Mouse (Mus musculus) liver, embryonic 14.5 days (tissue): ENCODE data around the gene Gm6020. TPM values are rescaled to one million over a fixed set of nuclear protein-coding genes. Genes with fewer than 3 reads are reported as not detected.

ENCODE experiments used
- ATAC-seq: fragments of 200-750 bp; cut with Nextera tagmentation; 2 replicates; pipeline ENCODE4 v1.8.0; 2017; ENCODE audit warnings: moderate number of reproducible peaks, mild to moderate bottlenecking, moderate library complexity; ENCODE audit not compliant: insufficient read depth
- DNase-seq, 3 experiments: peaks; one replicate each; pipeline ENCODE4 v3.0.0-alpha.2; 2012 to 2013; ENCODE audit warnings: low read depth in 3 of 3, low spot score in 3 of 3
- H3K27ac ChIP-seq: fragments of 300-500 bp; sonication (generic); 2 replicates; pipeline ENCODE4 v1.5.1; 2014; ENCODE audit warnings: moderate library complexity, mild to moderate bottlenecking, control low read depth, inconsistent platforms
- H3K27me3 ChIP-seq: fragments of 300-500 bp; sonication (generic); 2 replicates; pipeline ENCODE4 v1.6.1; 2014; ENCODE audit warnings: mild to moderate bottlenecking, low read length, moderate library complexity; ENCODE audit not compliant: control insufficient read depth, insufficient read depth
- H3K36me3 ChIP-seq: fragments of 300-500 bp; sonication (generic); replicated peaks from 2 replicates; pipeline ENCODE4 v1.6.1; 2014; ENCODE audit warnings: low read depth; ENCODE audit not compliant: control insufficient read depth, insufficient read depth
- H3K4me1 ChIP-seq, 2 experiments: fragments of 200-500 bp in 1 of 2; fragments of 300-500 bp in 1 of 2; sonication (generic) in 1 of 2; replicated peaks; 2 replicates each; pipeline ENCODE4 v1.6.1; 2012 to 2014; ENCODE audit warnings: antibody characterized with exemption in 1 of 2, inconsistent platforms in 1 of 2, low read length in 1 of 2; ENCODE audit not compliant: control insufficient read depth in 2 of 2, insufficient read depth in 2 of 2
- H3K4me2 ChIP-seq: fragments of 300-500 bp; sonication (generic); 2 replicates; pipeline ENCODE4 v1.6.1; 2014; ENCODE audit warnings: low read depth, mild to moderate bottlenecking, control low read depth, moderate library complexity
- H3K4me3 ChIP-seq, 2 experiments: fragments of 200-500 bp in 1 of 2; fragments of 300-500 bp in 1 of 2; sonication (generic) in 1 of 2; 2 replicates each; pipeline ENCODE4 v1.5.1; 2012 to 2014; ENCODE audit warnings: low read depth in 2 of 2, low read length in 2 of 2, mild to moderate bottlenecking in 2 of 2, control low read depth in 1 of 2, inconsistent platforms in 1 of 2, moderate library complexity in 1 of 2; ENCODE audit not compliant: insufficient read depth in 1 of 2
- H3K9ac ChIP-seq: fragments of 300-500 bp; sonication (generic); replicated peaks from 2 replicates; pipeline ENCODE4 v1.6.1; 2014; ENCODE audit warnings: mild to moderate bottlenecking, control low read depth, moderate library complexity
- H3K9me3 ChIP-seq: fragments of 300-500 bp; sonication (generic); 2 replicates; pipeline ENCODE4 v1.6.1; 2016; ENCODE audit warnings: low read length, mixed read lengths; ENCODE audit not compliant: control insufficient read depth
- CTCF ChIP-seq: IDR thresholded peaks from 2 replicates; pipeline ENCODE4 v1.5.1; 2016; ENCODE audit warnings: antibody characterized with exemption, low read depth, control low read depth
- EP300 ChIP-seq: IDR thresholded peaks from 2 replicates; pipeline ENCODE4 v1.6.1; 2016; ENCODE audit warnings: antibody characterized with exemption, low read depth
- WGBS: fragments of 180-500 bp; shearing (Covaris S2); extraction: QIAGEN DNeasy Blood & Tissue Kit; methylation state at CpG from one replicate; pipeline ENCODE4 v1.1.7; 2014; ENCODE audit not compliant: insufficient replicate concordance; 5-methylcytosine and 5-hydroxymethylcytosine counted together
- polyA plus RNA-seq, 2 experiments: library from polyadenylated mRNA; depleted of rRNA in 1 of 2; stranded (reverse) in 1 of 2; unstranded in 1 of 2; fragments of >200 nt; fragmentation: Nextera tagmentation in 1 of 2; extraction: Ambion mirVana in 1 of 2; gene quantifications; 2 replicates each; pipeline versions ENCODE4 v1.2.1 to v1.2.3; 2012 to 2014

Gene Gm6020
- polyA plus RNA-seq, 2 experiments = not detected

GRCm38 (mm10) chr19:61226928-61227854 is 43.5 kb downstream of the Gm6020 start:
- Histone ChIP-seq H3K27me3 (no peaks in the 10 kb centered on the region), H3K36me3 (no peaks in the 10 kb centered on the region), H3K4me2 (peak overlapping the region; percentile 63), H3K9me3 (no peaks in the 10 kb centered on the region), H3K4me1 (no peaks in the 10 kb centered on the region; a peak in 2 of 4 replicates), H3K9ac (no peak overlapping the region), H3K27ac (peak overlapping the region; percentile 31), H3K4me3 (peak overlapping the region; percentile 57 to 60)
- peak; percentile 65 to 80 (median 71) for DNase-seq
- TF ChIP-seq EP300 = no peak
- no peak for TF ChIP-seq CTCF
- under 1% methylated on average over 71 of the region's 71 CpGs for WGBS
- peak; percentile 73 for ATAC-seq

- DNase-seq (no peak), ATAC-seq (no peak)
- Histone ChIP-seq H3K9me3 (no peaks in the 10 kb centered on the region), H3K4me1 (no peaks in the 10 kb centered on the region; a peak in 2 of 4 replicates), H3K9ac (no peak within 1 kb of the TSS), H3K4me3 (peak within 1 kb of the TSS; percentile 57 to 60), H3K36me3 (no peaks in the 10 kb centered on the region), H3K27ac (no peak within 1 kb of the TSS), H3K4me2 (peak within 1 kb of the TSS; percentile 63), H3K27me3 (no peaks in the 10 kb centered on the region)
- TF ChIP-seq CTCF = no peak
- no peak for TF ChIP-seq EP300
- 44% methylated on average over 36 of the region's 36 CpGs for WGBS
Measured at GRCm38 (mm10) chr19:61227941-61228701, 44.4 kb downstream of the Gm6020 start, which contains the start of gene Csf2ra. Gene Csf2ra (minus strand): TSS chr19:61228429.

Other genes with a start within 250 kb of the Gm6020 start
- gene Zfp950, start 43.0 kb upstream of the Gm6020 start, polyA plus RNA-seq (2012; rRNA removed) = 3.0 and 5.7 TPM in 2 replicates
- 10.3 and 10.5 TPM in 2 replicates for gene Zfp950, start 43.0 kb upstream of the Gm6020 start, polyA plus RNA-seq (2014; fragmentation: Nextera tagmentation; extraction: Ambion mirVana)
- 0.02 TPM in 1 of 2 replicates, not detected in the other for gene Gm7102, start 7.6 kb upstream of the Gm6020 start, polyA plus RNA-seq (2012; rRNA removed)
- not detected in 2 replicates for gene Gm7102, start 7.6 kb upstream of the Gm6020 start, polyA plus RNA-seq (2014; fragmentation: Nextera tagmentation; extraction: Ambion mirVana)
- gene Csf2ra, start 44.5 kb downstream of the Gm6020 start, polyA plus RNA-seq (2012; rRNA removed) = 20.2 and 26.0 TPM in 2 replicates
- gene Csf2ra, start 44.5 kb downstream of the Gm6020 start, polyA plus RNA-seq (2014; fragmentation: Nextera tagmentation; extraction: Ambion mirVana) = 4.4 and 4.7 TPM in 2 replicates
- not detected in 2 replicates for gene Gm21060, start 113.2 kb downstream of the Gm6020 start, polyA plus RNA-seq (2012; rRNA removed)
- not detected in 2 replicates for gene Gm21060, start 113.2 kb downstream of the Gm6020 start, polyA plus RNA-seq (2014; fragmentation: Nextera tagmentation; extraction: Ambion mirVana)